Mouse (Mus musculus) MEL (cell line): ENCODE results near the gene Atxn7. TPM values are rescaled to one million over a fixed set of nuclear protein-coding genes. Genes with fewer than 3 reads are reported as not detected.

Experiments used
- DNase-seq: peaks from one replicate; pipeline ENCODE4 v3.0.0; 2011; ENCODE audit warnings: low read depth, low spot score
- H3K27ac ChIP-seq: 2 replicates; pipeline ENCODE4 v1.5.1; 2012; ENCODE audit warnings: low read depth, mild to moderate bottlenecking, control low read depth, low read length, moderate library complexity; ENCODE audit not compliant: control insufficient read depth
- H3K27me3 ChIP-seq, 2 experiments: fragments of 150-350 bp in 1 of 2; sonication (generic) in 1 of 2; 2 replicates each; pipeline ENCODE4 v1.6.1; 2012; ENCODE audit warnings: low read length in 2 of 2, mild to moderate bottlenecking in 2 of 2, improper control_type of control experiment in 1 of 2, moderate library complexity in 1 of 2; ENCODE audit not compliant: insufficient read depth in 2 of 2, control insufficient read depth in 1 of 2
- H3K36me3 ChIP-seq, 2 experiments: 2 replicates each; pipeline ENCODE4 v1.6.1; 2012 to 2014; ENCODE audit warnings: low read length in 2 of 2, improper control_type of control experiment in 1 of 2, inconsistent platforms in 1 of 2, mild to moderate bottlenecking in 1 of 2; ENCODE audit not compliant: insufficient read depth in 2 of 2, control insufficient read depth in 1 of 2
- H3K4me1 ChIP-seq, 2 experiments: fragments of 150-350 bp in 1 of 2; sonication (generic) in 1 of 2; 2 replicates each; pipeline ENCODE4 v1.6.1; 2012; ENCODE audit warnings: low read length in 2 of 2, improper control_type of control experiment in 1 of 2, mild to moderate bottlenecking in 1 of 2; ENCODE audit not compliant: insufficient read depth in 2 of 2, control insufficient read depth in 1 of 2
- H3K4me3 ChIP-seq, 2 experiments: fragments of 150-350 bp in 1 of 2; sonication (generic) in 1 of 2; 2 replicates each; pipeline ENCODE4 v1.5.1; 2012; ENCODE audit warnings: low read depth in 2 of 2, low read length in 2 of 2, mild to moderate bottlenecking in 2 of 2, moderate library complexity in 2 of 2, control low read depth in 1 of 2, improper control_type of control experiment in 1 of 2; ENCODE audit not compliant: control insufficient read depth in 1 of 2, insufficient read depth in 1 of 2
- H3K79me2 ChIP-seq: 2 replicates; pipeline ENCODE4 v1.6.1; 2012; ENCODE audit warnings: mild to moderate bottlenecking, low read length, moderate library complexity; ENCODE audit not compliant: control insufficient read depth, poor library complexity, insufficient read depth
- H3K9ac ChIP-seq: 2 replicates; pipeline ENCODE4 v1.6.1; 2012; ENCODE audit warnings: low read depth, mild to moderate bottlenecking, control low read depth, low read length, moderate library complexity; ENCODE audit not compliant: control insufficient read depth, poor library complexity, severe bottlenecking
- H3K9me3 ChIP-seq: fragments of 150-350 bp; sonication (generic); replicated peaks from 2 replicates; pipeline ENCODE4 v1.6.1; 2012; ENCODE audit warnings: mild to moderate bottlenecking, low read length, improper control_type of control experiment, moderate library complexity; ENCODE audit not compliant: insufficient read depth
- CTCF ChIP-seq, 3 experiments: IDR thresholded peaks in 2 of 3; conservative IDR thresholded peaks in 1 of 3; 2 replicates each; pipeline ENCODE4 v1.5.1; 2011 to 2012; ENCODE audit warnings: low read length in 3 of 3, low read depth in 2 of 3, mild to moderate bottlenecking in 2 of 3, improper control_type of control experiment in 1 of 3, inconsistent platforms in 1 of 3, mixed read lengths in 1 of 3, moderate library complexity in 1 of 3; ENCODE audit not compliant: control insufficient read depth in 1 of 3, insufficient read depth in 1 of 3, poor library complexity in 1 of 3, severe bottlenecking in 1 of 3
- GABPA ChIP-seq: IDR thresholded peaks from 2 replicates; pipeline ENCODE4 v1.6.1; 2012; ENCODE audit warnings: low read depth, mild to moderate bottlenecking, inconsistent platforms, low read length, improper control_type of control experiment, moderate library complexity
- HCFC1 ChIP-seq: IDR thresholded peaks from 2 replicates; pipeline ENCODE4 v1.6.1; 2012; ENCODE audit warnings: low read depth, mild to moderate bottlenecking, inconsistent platforms, low read length, improper control_type of control experiment, moderate library complexity
- JUND ChIP-seq: IDR thresholded peaks from 2 replicates; pipeline ENCODE4 v1.6.1; 2011; ENCODE audit warnings: low read depth, mild to moderate bottlenecking, improper control_type of control experiment, low read length
- MEF2A ChIP-seq: IDR thresholded peaks from 2 replicates; pipeline ENCODE4 v1.6.1; 2014; ENCODE audit warnings: low read depth, mild to moderate bottlenecking, inconsistent platforms, low read length, improper control_type of control experiment; ENCODE audit not compliant: poor library complexity, insufficient replicate concordance, severe bottlenecking; ENCODE audit errors: extremely low read depth
- MXI1 ChIP-seq: IDR thresholded peaks from 2 replicates; pipeline ENCODE4 v1.6.1; 2011; ENCODE audit warnings: mild to moderate bottlenecking, low read depth, low read length, improper control_type of control experiment
- MYB ChIP-seq: IDR thresholded peaks from 2 replicates; pipeline ENCODE4 v1.6.1; 2011; ENCODE audit warnings: mild to moderate bottlenecking, low read depth, low read length, improper control_type of control experiment
- MYC ChIP-seq: IDR thresholded peaks from 2 replicates; pipeline ENCODE4 v1.6.1; 2011; ENCODE audit warnings: low read depth, mild to moderate bottlenecking, low read length, improper control_type of control experiment, moderate library complexity
- NELFE ChIP-seq: IDR thresholded peaks from 2 replicates; pipeline ENCODE4 v1.6.1; 2011; ENCODE audit warnings: low read depth, low read length, improper control_type of control experiment
- NRF1 ChIP-seq: IDR thresholded peaks from 2 replicates; pipeline ENCODE4 v1.6.1; 2014; ENCODE audit warnings: low read depth, mild to moderate bottlenecking, inconsistent platforms, low read length, improper control_type of control experiment, moderate library complexity; ENCODE audit not compliant: poor library complexity, insufficient read depth, severe bottlenecking
- RAD21 ChIP-seq: IDR thresholded peaks from 2 replicates; pipeline ENCODE4 v1.6.1; 2011; ENCODE audit warnings: mild to moderate bottlenecking, low read depth, low read length, improper control_type of control experiment
- RCOR1 ChIP-seq: IDR thresholded peaks from 2 replicates; pipeline ENCODE4 v1.6.1; 2012; ENCODE audit warnings: low read depth, mild to moderate bottlenecking, inconsistent platforms, low read length, improper control_type of control experiment
- SIN3A ChIP-seq: IDR thresholded peaks from 2 replicates; pipeline ENCODE4 v1.6.1; 2012; ENCODE audit warnings: low read length, improper control_type of control experiment, inconsistent platforms
- SMC3 ChIP-seq: IDR thresholded peaks from 2 replicates; pipeline ENCODE4 v1.6.1; 2011; ENCODE audit warnings: low read depth, low read length, improper control_type of control experiment
- TAL1 ChIP-seq: IDR thresholded peaks from 2 replicates; pipeline ENCODE4 v1.6.1; 2012; ENCODE audit warnings: mild to moderate bottlenecking, inconsistent platforms, low read length, moderate library complexity, mixed read lengths
- USF1 ChIP-seq: IDR thresholded peaks from 2 replicates; pipeline ENCODE4 v1.6.1; 2014; ENCODE audit warnings: low read depth, mild to moderate bottlenecking, inconsistent platforms, low read length, improper control_type of control experiment, moderate library complexity
- USF2 ChIP-seq, 2 experiments: IDR thresholded peaks; 2 replicates each; pipeline ENCODE4 v1.6.1; 2011 to 2012; ENCODE audit warnings: improper control_type of control experiment in 2 of 2, low read length in 2 of 2, borderline replicate concordance in 1 of 2, inconsistent platforms in 1 of 2, low read depth in 1 of 2, mild to moderate bottlenecking in 1 of 2; ENCODE audit not compliant: insufficient read depth in 1 of 2
- ZNF384 ChIP-seq: IDR thresholded peaks from 2 replicates; pipeline ENCODE4 v1.6.1; 2012; ENCODE audit warnings: low read depth, mild to moderate bottlenecking, inconsistent platforms, low read length, improper control_type of control experiment
- polyA plus RNA-seq, 2 experiments: library from polyadenylated mRNA; stranded (reverse) in 1 of 2; unstranded in 1 of 2; fragments of >175 nt in 1 of 2; fragments of >200 nt in 1 of 2; gene quantifications; 2 replicates each; pipeline versions ENCODE4 v1.2.1 to v1.2.4; 2012; ENCODE audit warnings: low replicate concordance in 2 of 2, low read depth in 1 of 2; ENCODE audit not compliant: insufficient read length in 2 of 2, insufficient read depth in 1 of 2, missing spikeins in 1 of 2
- total RNA-seq: library from RNA; depleted of rRNA; stranded (reverse); fragments of 300-350 nt; gene quantifications from 2 replicates; pipeline ENCODE4 v1.2.3, GENCODE M21; 2012

Atxn7 gene
- total and polyA plus RNA-seq, 3 experiments, result 2.3 to 7.7 TPM; not detected in 1

DNA sequence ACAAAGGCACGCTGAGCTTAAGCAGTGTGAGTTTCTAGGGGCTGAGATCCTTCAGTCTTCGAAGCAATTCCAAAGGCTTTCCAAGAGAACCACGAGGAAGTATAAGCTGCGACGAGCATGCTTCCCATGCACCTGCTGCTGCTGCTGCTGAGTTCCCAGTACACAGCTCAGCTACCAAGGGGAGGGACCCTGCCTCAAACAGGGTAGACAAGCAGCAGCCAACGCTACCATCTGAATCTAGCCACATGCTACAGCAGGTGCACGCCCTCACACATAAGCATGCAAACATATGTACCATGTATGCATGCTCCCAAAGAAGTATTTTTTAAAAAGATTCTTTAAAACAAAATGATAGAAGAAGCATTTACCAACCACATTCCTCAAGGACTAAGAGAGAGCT lies 12.9 kb upstream of the Atxn7 start:
- H3K36me3 ChIP-seq, result peaks cover 0 to 6% of the 10 kb centered on the region in 2 experiments; a peak in 2 of 4 replicates
- no peaks in the 10 kb centered on the region for H3K79me2 ChIP-seq
- H3K27ac ChIP-seq, result no peak overlapping the region
- no peaks in the 10 kb centered on the region for H3K4me1 ChIP-seq
- no peak overlapping the region for H3K4me3 ChIP-seq
- no peaks in the 10 kb centered on the region for H3K9me3 ChIP-seq
- no peak overlapping the region for H3K9ac ChIP-seq
- no peaks in the 10 kb centered on the region for H3K27me3 ChIP-seq
- TF ChIP-seq GABPA, result no peak
- TF ChIP-seq HCFC1, result no peak
- TF ChIP-seq NELFE, result no peak
- TF ChIP-seq USF1, result no peak
- TF ChIP-seq TAL1, result no peak
- TF ChIP-seq MYB, result no peak
- no peak for TF ChIP-seq RCOR1
- no peak for TF ChIP-seq MXI1
- no peak for TF ChIP-seq JUND
- TF ChIP-seq SIN3A, result no peak
- no peak for TF ChIP-seq USF2 (IDR thresholded peaks at IDR 0.05; ENCODE audit: borderline replicate concordance in 1 of 2, insufficient read depth in 1 of 2, low read depth in 1 of 2, low read length in 2 of 2)
- no peak for DNase-seq

DNA sequence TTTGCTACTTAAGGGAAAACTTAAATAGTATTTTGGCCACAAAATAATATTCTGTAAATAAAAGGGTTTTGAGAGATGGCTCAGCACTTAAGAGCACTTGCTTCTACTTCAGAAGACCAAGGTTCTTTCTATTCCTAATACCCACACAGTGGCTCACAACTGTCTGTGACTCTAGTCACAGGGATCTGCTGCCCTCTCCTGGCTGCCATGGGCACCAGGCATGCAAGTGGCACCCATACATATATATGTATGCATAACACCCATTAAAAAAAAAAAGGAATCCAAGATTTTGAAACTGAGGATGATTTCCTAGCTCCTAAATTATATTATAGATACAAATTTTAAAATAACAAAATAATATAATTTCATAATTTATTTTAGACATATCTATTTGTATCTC lies 10.8 kb upstream of the Atxn7 start:
- Histone ChIP-seq H3K27me3 (no peaks in the 10 kb centered on the region), H3K36me3 (peaks cover 0 to 12% of the 10 kb centered on the region in 2 experiments; a peak in 2 of 4 replicates), H3K9me3 (no peaks in the 10 kb centered on the region), H3K4me3 (no peak overlapping the region), H3K79me2 (no peaks in the 10 kb centered on the region), H3K9ac (no peak overlapping the region), H3K27ac (no peak overlapping the region), H3K4me1 (no peaks in the 10 kb centered on the region)
- TF ChIP-seq MEF2A (no peak), NRF1 (no peak), CTCF (IDR thresholded peaks at IDR 0.05 in 2 of 3, conservative IDR thresholded peaks at IDR 0.05 in 1 of 3; ENCODE audit: control insufficient read depth in 1 of 3, insufficient read depth in 1 of 3, low read depth in 2 of 3, low read length in 3 of 3, poor library complexity in 1 of 3, severe bottlenecking in 1 of 3) (peak; percentile 46 to 72 (median 65)), RAD21 (peak; percentile 38), MYC (no peak), USF2 (IDR thresholded peaks at IDR 0.05; ENCODE audit: borderline replicate concordance in 1 of 2, insufficient read depth in 1 of 2, low read depth in 1 of 2, low read length in 2 of 2) (no peak), SMC3 (peak; percentile 53), MXI1 (no peak), ZNF384 (peak; percentile 46; the same call in 1 of the 2 replicates)
- DNase-seq, result peak; percentile 68
